9 mouse cellular contexts compared by ENCODE assay signal in genomic region chr13:70610431-70611420, GRCm38 (mm10). TPM values are rescaled to one million over a fixed set of nuclear protein-coding genes. Genes with fewer than 3 reads are reported as not detected.
DNase-seq lines count a peak whose midpoint lies in the region; ATAC-seq and TF ChIP-seq lines count a peak whose summit lies in the region.
"Had no signal": no experiment of that assay in that cellular context is flagged by ENCODE, and none has a peak within 500 bp of the region (broad histone marks: within the 10 kb centered on the region; RNA-seq: fewer than 3 reads in every experiment).

No protein-coding gene starts in this region.

- ATAC-seq in hindbrain, postnatal 0 days, result peak; percentile 83
- peak; percentile 62 for ATAC-seq in midbrain, embryonic 11.5 days (ENCODE audit: low FRiP score)

- H3K27me3 ChIP-seq in hindbrain, postnatal 0 days (ENCODE audit: insufficient read depth, low read length), result no peaks in the 10 kb centered on the region
- H3K27me3 ChIP-seq in midbrain, embryonic 11.5 days (ENCODE audit: control insufficient read depth, insufficient read depth, low read length), result no peaks in the 10 kb centered on the region
- H3K27me3 ChIP-seq: embryonic facial prominence, embryonic 15.5 days had no signal

- TF ChIP-seq CTCF in hindbrain, postnatal 0 days (IDR thresholded peaks at IDR 0.05; ENCODE audit: low read depth), result peak; percentile 78

- no peak overlapping the region for H3K9ac ChIP-seq in hindbrain, postnatal 0 days (replicated peaks; ENCODE audit: low read length)
- no peak overlapping the region for H3K9ac ChIP-seq in midbrain, embryonic 11.5 days (ENCODE audit: low read length)
- H3K9ac ChIP-seq: embryonic facial prominence, embryonic 15.5 days had no signal

- H3K4me1 ChIP-seq in hindbrain, postnatal 0 days (ENCODE audit: insufficient read depth, low read length), result no peaks in the 10 kb centered on the region
- H3K4me1 ChIP-seq in midbrain, embryonic 11.5 days (ENCODE audit: control insufficient read depth, insufficient read depth, low read length), result no peaks in the 10 kb centered on the region
- H3K4me1 ChIP-seq: embryonic facial prominence, embryonic 15.5 days had no signal

- 87% methylated on average over 15 of the region's 15 CpGs for WGBS in hindbrain, postnatal 0 days
- 88% methylated on average over 15 of the region's 15 CpGs for WGBS in midbrain, embryonic 11.5 days

- no peak overlapping the region for H3K27ac ChIP-seq in hindbrain, postnatal 0 days
- no peak overlapping the region for H3K27ac ChIP-seq in midbrain, embryonic 11.5 days (ENCODE audit: low read depth, low read length)
- H3K27ac ChIP-seq: embryonic facial prominence, embryonic 15.5 days had no signal

- H3K4me2 ChIP-seq in hindbrain, postnatal 0 days (ENCODE audit: low read depth, low read length), result no peak overlapping the region
- no peak overlapping the region for H3K4me2 ChIP-seq in midbrain, embryonic 11.5 days
- H3K4me2 ChIP-seq: embryonic facial prominence, embryonic 15.5 days had no signal

- no peak overlapping the region for H3K4me3 ChIP-seq in hindbrain, postnatal 0 days (ENCODE audit: low read length)
- H3K4me3 ChIP-seq in midbrain, embryonic 11.5 days (ENCODE audit: low read depth, low read length), result no peak overlapping the region
- H3K4me3 ChIP-seq: embryonic facial prominence, embryonic 15.5 days had no signal

- peak; percentile 54 for DNase-seq in urinary bladder, postnatal 25 days (ENCODE audit: low spot score)
- no peak for DNase-seq in urinary bladder, postnatal 10 days (ENCODE audit: low spot score)
- peak; percentile 69 for DNase-seq in cerebellum, adult 9-10 months
- peak; percentile 66 to 86 for DNase-seq in frontal cortex, adult 2 months (ENCODE audit: extremely low spot score in 1 of 2, low spot score in 1 of 2)
- peak; percentile 86 for DNase-seq in hindbrain, postnatal 0 days (ENCODE audit: low spot score)
- DNase-seq in layer of hippocampus, postnatal 36 days, result peak; percentile 56 to 67
- peak; percentile 96 for DNase-seq in midbrain, embryonic 11.5 days (ENCODE audit: low spot score, missing footprints)
- peak; percentile 30 to 68 for DNase-seq in spleen, adult 18-20 months

- H3K9me3 ChIP-seq in hindbrain, postnatal 0 days (ENCODE audit: low read length), result no peaks in the 10 kb centered on the region
- no peaks in the 10 kb centered on the region for H3K9me3 ChIP-seq in midbrain, embryonic 11.5 days (ENCODE audit: control insufficient read depth, low read length)
- H3K9me3 ChIP-seq: embryonic facial prominence, embryonic 15.5 days had no signal

- H3K36me3 ChIP-seq in hindbrain, postnatal 0 days (ENCODE audit: insufficient read depth, low read length), result peaks cover 73% of the 10 kb centered on the region
- peaks cover 28% of the 10 kb centered on the region for H3K36me3 ChIP-seq in midbrain, embryonic 11.5 days (ENCODE audit: control insufficient read depth, insufficient read depth, low read length)

RNA-seq across cellular contexts. Expression of gene Ice1, which starts 26.7 kb away (rescaled TPM):
- 106 and 119 TPM in 2 replicates for polyA plus RNA-seq in frontal cortex, adult 2 months (2012; rRNA removed)
- total RNA-seq in hindbrain, postnatal 0 days (2014; rRNA removed), result 59.7 and 60.1 TPM in 2 replicates
- polyA plus RNA-seq in hindbrain, postnatal 0 days (2015; fragmentation: Nextera tagmentation; extraction: Ambion mirVana), result 18.7 and 21.5 TPM in 2 replicates
- total RNA-seq in layer of hippocampus, postnatal 36 days (2021), result 10 to 100 TPM; 61.1 to 65.5 TPM
- polyA plus RNA-seq in midbrain, embryonic 11.5 days (2014; fragmentation: Nextera tagmentation; extraction: Ambion mirVana), result 28.4 and 28.9 TPM in 2 replicates
